18 mouse cellular contexts compared by ENCODE assay signal in genomic region chr11:68748121-68748520, GRCm38 (mm10). TPM values are rescaled to one million over a fixed set of nuclear protein-coding genes. Genes with fewer than 3 reads are reported as not detected.
A peak's percentile ranks its signal among the peaks of the same experiment; 100 is the strongest.
DNase-seq lines count a peak whose midpoint lies in the region; TF ChIP-seq lines count a peak whose summit lies in the region.
"Had no signal": no experiment of that assay in that cellular context is flagged by ENCODE, and none has a peak within 500 bp of the region (broad histone marks: within the 10 kb centered on the region; RNA-seq: fewer than 3 reads in every experiment).

No protein-coding gene starts in this region.

- no peaks in the 10 kb centered on the region for H3K4me1 ChIP-seq in ES-E14 (ENCODE audit: control insufficient read depth in 2 of 2, insufficient read depth in 2 of 2, low read length in 2 of 2, poor library complexity in 1 of 2)
- no peaks in the 10 kb centered on the region for H3K4me1 ChIP-seq in thymus, adult 2 months (replicated peaks; ENCODE audit: control insufficient read depth, insufficient read depth, low read length)
- H3K4me1 ChIP-seq: forebrain, embryonic 13.5 days had no signal

- no peak overlapping the region for H3K27ac ChIP-seq in ES-E14 (ENCODE audit: insufficient read depth, low read depth, low read length, poor library complexity, severe bottlenecking)
- H3K27ac ChIP-seq in thymus, adult 2 months (ENCODE audit: control insufficient read depth, insufficient read depth, low read length) = no peak overlapping the region
- H3K27ac ChIP-seq: embryonic facial prominence, embryonic 10.5 days; forebrain, embryonic 13.5 days; heart, embryonic 10.5 days; hindbrain, embryonic 12.5 days; hindbrain, postnatal 0 days had no signal

- no peak overlapping the region for H3K4me3 ChIP-seq in ES-E14 (ENCODE audit: insufficient read depth in 1 of 2, low read depth in 1 of 2, low read length in 2 of 2, poor library complexity in 1 of 2, severe bottlenecking in 1 of 2)
- H3K4me3 ChIP-seq in thymus, adult 2 months (ENCODE audit: control insufficient read depth, insufficient read depth, low read length) = no peak overlapping the region
- H3K4me3 ChIP-seq: embryonic facial prominence, embryonic 10.5 days; forebrain, embryonic 13.5 days; heart, embryonic 10.5 days; hindbrain, embryonic 12.5 days had no signal

- TF ChIP-seq CTCF in thymus, adult 2 months (IDR thresholded peaks at IDR 0.05; ENCODE audit: borderline replicate concordance, control insufficient read depth, extremely low read depth, insufficient read depth, low read length, poor library complexity) = no peak

- peak; percentile 35 to 48 for DNase-seq in frontal cortex, adult 2 months (ENCODE audit: extremely low spot score in 1 of 2, low spot score in 1 of 2)
- DNase-seq in frontal cortex, postnatal 10 days (ENCODE audit: low spot score in 2 of 2) = no peak
- DNase-seq in left cerebral cortex, adult 9 months (ENCODE audit: low spot score in 2 of 2) = peak; percentile 40 to 47
- DNase-seq in left cerebral cortex, postnatal 4 days = no peak
- DNase-seq in ES-E14 (ENCODE audit: low read depth, low spot score) = no peak
- peak; percentile 50 for DNase-seq in telencephalon, adult 2 months (ENCODE audit: low read depth, low spot score)
- no peak for DNase-seq in thymus, adult 2 months
- DNase-seq: adrenal gland, adult 2 months; adrenal gland, postnatal 25 days; cerebellum, adult 2 months; cerebellum, postnatal 10 days; heart, postnatal 10 days; heart, postnatal 4 days had no signal

- no peaks in the 10 kb centered on the region for H3K27me3 ChIP-seq in thymus, adult 2 months (ENCODE audit: control insufficient read depth, insufficient read depth, low read length)
- H3K27me3 ChIP-seq: forebrain, embryonic 13.5 days; hindbrain, embryonic 12.5 days had no signal

- no peaks in the 10 kb centered on the region for H3K9me3 ChIP-seq in ES-E14 (ENCODE audit: control insufficient read depth, insufficient read depth, low read depth, low read length)
- H3K9me3 ChIP-seq: embryonic facial prominence, embryonic 10.5 days; forebrain, embryonic 13.5 days; heart, embryonic 10.5 days; hindbrain, embryonic 12.5 days had no signal

- intact Hi-C loops in left cerebral cortex, postnatal 4 days (cut with DNase I) = no loop called here

- WGBS in thymus, adult 2 months = 70% methylated on average over 5 of the region's 5 CpGs

- no peak overlapping the region for H3K9ac ChIP-seq in ES-E14 (ENCODE audit: insufficient read depth, low read depth, low read length, poor library complexity, severe bottlenecking)
- H3K9ac ChIP-seq: forebrain, embryonic 13.5 days; hindbrain, embryonic 12.5 days had no signal

- TF ChIP-seq POLR2A in thymus, adult 2 months (IDR thresholded peaks at IDR 0.05; ENCODE audit: control insufficient read depth, extremely low read depth, insufficient read depth, low read length, poor library complexity) = no peak

- in situ Hi-C loops in ES-E14 (cut with MboI; ENCODE audit: low sequenced_read_pairs in 2 of 2, unreplicated experiment in 2 of 2) = no loop called here

- no peaks in the 10 kb centered on the region for H3K36me3 ChIP-seq in ES-E14 (ENCODE audit: control insufficient read depth, insufficient read depth, low read length, poor library complexity, severe bottlenecking)
- no peaks in the 10 kb centered on the region for H3K36me3 ChIP-seq in thymus, adult 2 months (ENCODE audit: control insufficient read depth, insufficient read depth, low read length)

TF ChIP-seq in ES-E14, 5 proteins besides CTCF, POLR2A, EP300 and RAD21:
- TF ChIP-seq CHD2 (IDR thresholded peaks at IDR 0.05; ENCODE audit: low read depth, low read length) (no peak), MAFK (IDR thresholded peaks at IDR 0.05; ENCODE audit: insufficient read depth, low read depth, low read length) (0 out of 2 replicates have a peak, but pooled peaks have one; percentile 17)

RNA-seq across cellular contexts. Expression of gene Myh10, which starts 56.8 kb away (rescaled TPM):
- 137 and 141 TPM in 2 replicates for polyA plus RNA-seq in frontal cortex, adult 2 months (2012; rRNA removed)
- 100 to 1,000 TPM; 248 to 255 TPM for total RNA-seq in left cerebral cortex, postnatal 4 days (2021)
- total RNA-seq in ES-E14 (2012; rRNA removed) = 74.6 and 107 TPM in 2 replicates
- 5.6 and 5.7 TPM in 2 replicates for polyA plus RNA-seq in thymus, adult 2 months (2012; rRNA removed)

Comparison
In these comparisons a context has a peak if more than half of its experiments do, and no peak if none do; other contexts are left out.
1. DNase-seq: peak in frontal cortex, adult 2 months (2 of 2), left cerebral cortex, adult 9 months (2 of 2) and telencephalon, adult 2 months (single experiment); none in frontal cortex, postnatal 10 days (0 of 2), left cerebral cortex, postnatal 4 days (single experiment), ES-E14 (single experiment) and thymus, adult 2 months (single experiment).